Mouse (Mus musculus) fibroblast of lung, adult 2 months (primary cell): Measurements from ENCODE around the gene Gzma.

Experiments used
- DNase-seq: peaks from one replicate; pipeline ENCODE4 v3.0.0-alpha.2; 2011; ENCODE audit warnings: low read depth

Gzma gene

GRCm38 (mm10) chr13:113100879-113101278 lies at the start of gene Gzma:
Gzma (minus strand) TSS chr13:113100981.
- no peak for DNase-seq

GRCm38 (mm10) chr13:113139597-113139996 lies 38.8 kb upstream of the Gzma start:
- DNase-seq: no peak

- DNase-seq: no peak
Observed at GRCm38 (mm10) chr13:113129974-113130373, 29.2 kb upstream of the Gzma start.

GRCm38 (mm10) chr13:113121326-113121725 lies 20.5 kb upstream of the Gzma start:
- no peak for DNase-seq

GRCm38 (mm10) chr13:113120324-113121237 lies 19.8 kb upstream of the Gzma start:
- no peak for DNase-seq

GRCm38 (mm10) chr13:113118977-113119376 lies 18.2 kb upstream of the Gzma start:
- DNase-seq: peak; percentile 57

GRCm38 (mm10) chr13:113104759-113105158 lies 4.0 kb upstream of the Gzma start:
- DNase-seq: no peak

- no peak for DNase-seq
Observed at GRCm38 (mm10) chr13:113101804-113102203, 1.0 kb upstream of the Gzma start.

GRCm38 (mm10) chr13:113098406-113098805 lies 2.4 kb downstream of the Gzma start:
- DNase-seq: no peak

- DNase-seq: no peak
Observed at GRCm38 (mm10) chr13:113097011-113097410, 3.8 kb downstream of the Gzma start.

GRCm38 (mm10) chr13:113094618-113095017 lies 6.2 kb downstream of the Gzma start:
- no peak for DNase-seq

GRCm38 (mm10) chr13:113090489-113090888 lies 10.3 kb downstream of the Gzma start:
- DNase-seq: no peak

GRCm38 (mm10) chr13:113087226-113088017 lies 13.4 kb downstream of the Gzma start:
- no peak for DNase-seq

- DNase-seq: no peak
Observed at GRCm38 (mm10) chr13:113084732-113085131, 16.0 kb downstream of the Gzma start.

GRCm38 (mm10) chr13:113082101-113082500 lies 18.7 kb downstream of the Gzma start:
- DNase-seq: no peak

GRCm38 (mm10) chr13:113079021-113079420 lies 21.8 kb downstream of the Gzma start:
- no peak for DNase-seq

GRCm38 (mm10) chr13:113064542-113064941 lies 36.2 kb downstream of the Gzma start:
- no peak for DNase-seq

GRCm38 (mm10) chr13:113061746-113062145 lies 39.0 kb downstream of the Gzma start:
- DNase-seq: no peak

- no peak for DNase-seq
Observed at GRCm38 (mm10) chr13:113055826-113056225, 45.0 kb downstream of the Gzma start.

GRCm38 (mm10) chr13:113054230-113054629 lies 46.6 kb downstream of the Gzma start:
- DNase-seq: no peak

GRCm38 (mm10) chr13:113047647-113048046 lies 53.1 kb downstream of the Gzma start:
- no peak for DNase-seq

GRCm38 (mm10) chr13:113047018-113047417 lies 53.8 kb downstream of the Gzma start:
- no peak for DNase-seq
